Mouse (Mus musculus): Measurements from ENCODE around the gene Kcnh7. TPM values are rescaled to one million over a fixed set of nuclear protein-coding genes. Genes with fewer than 3 reads are reported as not detected.
"Not testable (repeated sequence)": the region's sequence is repeated elsewhere in the genome, so short reads cannot be mapped to it uniquely, and the experiment has no call there.

The Kcnh7 gene
- polyA plus RNA-seq, 1 experiment = not detected

GRCm38 (mm10) chr2:62727732-62728131, 456.4 kb downstream of the Kcnh7 start:
- Histone ChIP-seq H3K27ac (ENCODE audit: control insufficient read depth, insufficient read depth, low read depth, low read length, poor library complexity) (no peak overlapping the region), H3K4me3 (replicated peaks; ENCODE audit: control insufficient read depth, low read depth, low read length) (no peak overlapping the region), H3K4me1 (ENCODE audit: control insufficient read depth, insufficient read depth, low read length) (no peaks in the 10 kb centered on the region)
- WGBS = 78% methylated on average over 2 of the region's 2 CpGs
- no peak for TF ChIP-seq CTCF (IDR thresholded peaks at IDR 0.05; ENCODE audit: control insufficient read depth, insufficient read depth, low read length)
- no peak for TF ChIP-seq POLR2A (IDR thresholded peaks at IDR 0.05; ENCODE audit: borderline replicate concordance, control insufficient read depth, low read depth, low read length)

DNA sequence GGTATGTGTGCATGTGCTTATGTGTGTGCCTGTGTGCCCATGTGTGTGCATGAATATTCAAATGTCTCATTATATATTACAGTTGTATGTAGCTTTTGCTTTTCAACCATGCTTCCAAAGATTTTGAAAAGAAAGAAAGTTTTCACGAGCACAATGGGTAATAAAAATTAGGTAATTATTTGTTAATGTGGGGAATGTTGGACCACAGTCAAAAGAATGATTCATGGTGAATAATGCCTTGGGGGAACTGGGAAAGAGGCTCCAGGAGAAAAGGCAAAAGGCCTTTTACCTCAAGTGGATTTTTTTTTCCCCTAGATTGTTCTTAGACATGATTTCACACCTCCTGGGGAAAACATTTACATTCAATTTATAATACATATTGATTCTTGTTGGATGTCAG, 458.1 kb downstream of the Kcnh7 start:
- TF ChIP-seq POLR2A (IDR thresholded peaks at IDR 0.05; ENCODE audit: borderline replicate concordance, control insufficient read depth, low read depth, low read length) = no peak
- TF ChIP-seq CTCF (IDR thresholded peaks at IDR 0.05; ENCODE audit: control insufficient read depth, insufficient read depth, low read length) = no peak
- no peak overlapping the region for H3K27ac ChIP-seq (ENCODE audit: control insufficient read depth, insufficient read depth, low read depth, low read length, poor library complexity)
- 64% methylated on average over 1 of the region's 1 CpGs for WGBS
- no peak overlapping the region for H3K4me3 ChIP-seq (replicated peaks; ENCODE audit: control insufficient read depth, low read depth, low read length)
- no peaks in the 10 kb centered on the region for H3K4me1 ChIP-seq (ENCODE audit: control insufficient read depth, insufficient read depth, low read length)

DNA sequence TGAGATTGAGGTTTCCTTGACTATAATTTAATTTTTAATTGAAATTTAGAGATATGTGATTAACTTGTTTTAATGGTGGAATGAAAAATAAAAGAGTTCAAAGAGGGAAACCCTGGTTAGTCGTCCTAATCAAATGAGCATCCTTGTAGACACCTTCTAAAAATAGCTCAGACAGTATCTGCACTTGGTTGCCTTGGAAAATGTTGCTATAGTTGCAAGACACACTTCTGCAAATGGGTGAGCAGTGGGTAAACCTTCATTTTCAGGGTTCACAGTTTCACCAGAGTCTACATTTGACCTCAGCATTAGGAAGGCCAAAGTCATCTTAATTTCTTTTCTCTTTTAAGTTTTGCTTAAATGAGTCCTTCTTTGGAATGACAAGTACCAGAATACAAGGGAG, 465.7 kb downstream of the Kcnh7 start:
- peaks cover 2% of the 10 kb centered on the region; the same call in 1 of the 2 replicates for H3K4me1 ChIP-seq (ENCODE audit: control insufficient read depth, insufficient read depth, low read length)
- TF ChIP-seq CTCF (IDR thresholded peaks at IDR 0.05; ENCODE audit: control insufficient read depth, insufficient read depth, low read length) (no peak), POLR2A (IDR thresholded peaks at IDR 0.05; ENCODE audit: borderline replicate concordance, control insufficient read depth, low read depth, low read length) (no peak)
- WGBS = 16% methylated on average over 1 of the region's 1 CpGs
- no peak overlapping the region for H3K27ac ChIP-seq (ENCODE audit: control insufficient read depth, insufficient read depth, low read depth, low read length, poor library complexity)
- no peak overlapping the region for H3K4me3 ChIP-seq (replicated peaks; ENCODE audit: control insufficient read depth, low read depth, low read length)

- Histone ChIP-seq H3K27ac (ENCODE audit: control insufficient read depth, insufficient read depth, low read depth, low read length, poor library complexity) (no peak overlapping the region), H3K4me1 (ENCODE audit: control insufficient read depth, insufficient read depth, low read length) (peaks cover 2% of the 10 kb centered on the region; the same call in 1 of the 2 replicates), H3K4me3 (replicated peaks; ENCODE audit: control insufficient read depth, low read depth, low read length) (no peak overlapping the region)
- TF ChIP-seq CTCF (IDR thresholded peaks at IDR 0.05; ENCODE audit: control insufficient read depth, insufficient read depth, low read length) (no peak), POLR2A (IDR thresholded peaks at IDR 0.05; ENCODE audit: borderline replicate concordance, control insufficient read depth, low read depth, low read length) (no peak)
- 55% methylated on average over 6 of the region's 6 CpGs for WGBS
Observed at GRCm38 (mm10) chr2:62717270-62717669, 466.8 kb downstream of the Kcnh7 start.

DNA sequence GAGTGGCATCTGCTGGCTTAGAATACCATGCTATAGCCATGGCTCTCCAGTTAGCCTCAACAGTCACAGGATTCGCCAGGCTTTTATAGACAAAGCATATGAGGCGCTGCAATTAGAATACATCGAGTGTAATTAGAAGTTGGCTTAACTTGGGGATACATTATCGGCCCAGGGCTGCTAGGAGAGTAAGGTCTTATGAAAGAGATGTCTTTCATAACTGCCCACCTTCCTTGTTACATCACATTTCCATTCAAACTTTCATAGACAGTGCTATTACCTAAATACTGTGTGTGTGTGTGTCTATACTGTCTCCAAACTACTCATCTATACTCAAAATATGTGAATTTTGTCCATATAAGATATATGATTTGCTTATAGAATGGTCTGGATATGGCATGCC, 468.8 kb downstream of the Kcnh7 start:
- Histone ChIP-seq H3K4me1 (ENCODE audit: control insufficient read depth, insufficient read depth, low read length) (peaks cover 2% of the 10 kb centered on the region; the same call in 1 of the 2 replicates), H3K4me3 (replicated peaks; ENCODE audit: control insufficient read depth, low read depth, low read length) (no peak overlapping the region), H3K27ac (ENCODE audit: control insufficient read depth, insufficient read depth, low read depth, low read length, poor library complexity) (no peak overlapping the region)
- TF ChIP-seq POLR2A (IDR thresholded peaks at IDR 0.05; ENCODE audit: borderline replicate concordance, control insufficient read depth, low read depth, low read length) = no peak
- TF ChIP-seq CTCF (IDR thresholded peaks at IDR 0.05; ENCODE audit: control insufficient read depth, insufficient read depth, low read length) = no peak
- 56% methylated on average over 4 of the region's 4 CpGs for WGBS

DNA sequence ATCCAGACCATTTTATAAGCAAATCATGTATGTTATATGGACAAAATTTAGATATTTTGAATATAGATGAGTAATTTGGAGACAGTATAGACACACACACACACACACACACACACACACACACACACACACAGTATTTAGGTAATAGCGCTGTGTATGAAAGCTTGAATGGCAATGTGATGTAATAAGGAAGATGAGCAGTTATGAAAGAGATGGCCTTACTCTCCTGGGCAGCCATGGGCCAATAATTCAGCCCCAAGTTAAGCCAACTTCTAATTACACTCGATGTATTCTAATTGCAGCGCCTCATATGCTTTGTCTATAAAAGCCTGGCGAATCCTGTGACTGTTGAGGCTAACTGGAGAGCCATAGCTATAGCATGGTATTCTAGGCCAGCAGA, 469.7 kb downstream of the Kcnh7 start:
- WGBS = 57% methylated on average over 4 of the region's 4 CpGs
- not testable (repeated sequence) for H3K4me1 ChIP-seq (ENCODE audit: control insufficient read depth, insufficient read depth, low read length); H3K4me3 ChIP-seq (replicated peaks; ENCODE audit: control insufficient read depth, low read depth, low read length); H3K27ac ChIP-seq (ENCODE audit: control insufficient read depth, insufficient read depth, low read depth, low read length, poor library complexity)

GRCm38 (mm10) chr2:62709633-62710032, 474.5 kb downstream of the Kcnh7 start:
- 66% methylated on average over 1 of the region's 1 CpGs for WGBS
- Histone ChIP-seq H3K4me1 (ENCODE audit: control insufficient read depth, insufficient read depth, low read length) (peaks cover 2% of the 10 kb centered on the region; the same call in 1 of the 2 replicates), H3K4me3 (replicated peaks; ENCODE audit: control insufficient read depth, low read depth, low read length) (no peak overlapping the region), H3K27ac (ENCODE audit: control insufficient read depth, insufficient read depth, low read depth, low read length, poor library complexity) (no peak overlapping the region)
- TF ChIP-seq POLR2A (IDR thresholded peaks at IDR 0.05; ENCODE audit: borderline replicate concordance, control insufficient read depth, low read depth, low read length) (no peak), CTCF (IDR thresholded peaks at IDR 0.05; ENCODE audit: control insufficient read depth, insufficient read depth, low read length) (no peak)

- H3K4me3 ChIP-seq (replicated peaks; ENCODE audit: control insufficient read depth, low read depth, low read length) = no peak overlapping the region
- TF ChIP-seq CTCF (IDR thresholded peaks at IDR 0.05; ENCODE audit: control insufficient read depth, insufficient read depth, low read length) (no peak), POLR2A (IDR thresholded peaks at IDR 0.05; ENCODE audit: borderline replicate concordance, control insufficient read depth, low read depth, low read length) (no peak)
- 34% methylated on average over 3 of the region's 3 CpGs for WGBS
- no peaks in the 10 kb centered on the region; the same call in 1 of the 2 replicates for H3K4me1 ChIP-seq (ENCODE audit: control insufficient read depth, insufficient read depth, low read length)
- no peak overlapping the region for H3K27ac ChIP-seq (ENCODE audit: control insufficient read depth, insufficient read depth, low read depth, low read length, poor library complexity)
Observed at GRCm38 (mm10) chr2:62706313-62706712, 477.8 kb downstream of the Kcnh7 start.

DNA sequence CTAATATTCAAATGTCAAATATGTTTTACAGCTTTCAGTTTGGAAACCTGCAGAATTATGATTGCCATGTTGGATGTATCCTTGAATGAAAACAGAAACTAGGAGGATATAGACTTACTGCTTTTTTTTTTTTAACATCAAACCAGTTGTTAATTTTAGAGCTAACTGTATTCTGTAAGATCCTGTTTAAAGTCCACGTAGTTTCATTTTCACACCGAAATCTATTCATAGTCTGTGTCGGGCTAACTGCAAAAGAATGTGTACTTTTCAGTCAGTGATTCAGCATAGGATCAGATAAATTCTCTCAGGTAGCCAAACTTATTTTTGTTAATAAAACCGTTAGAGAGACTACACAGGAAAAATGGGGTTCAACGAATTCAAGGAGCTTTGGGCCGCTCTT, 498.2 kb downstream of the Kcnh7 start:
- Histone ChIP-seq H3K4me3 (replicated peaks; ENCODE audit: control insufficient read depth, low read depth, low read length) (no peak overlapping the region), H3K4me1 (ENCODE audit: control insufficient read depth, insufficient read depth, low read length) (peaks cover 1% of the 10 kb centered on the region; the same call in 1 of the 2 replicates), H3K27ac (ENCODE audit: control insufficient read depth, insufficient read depth, low read depth, low read length, poor library complexity) (no peak overlapping the region)
- 23% methylated on average over 6 of the region's 6 CpGs for WGBS
- TF ChIP-seq CTCF (IDR thresholded peaks at IDR 0.05; ENCODE audit: control insufficient read depth, insufficient read depth, low read length) (no peak), POLR2A (IDR thresholded peaks at IDR 0.05; ENCODE audit: borderline replicate concordance, control insufficient read depth, low read depth, low read length) (no peak)

Measured in bone marrow, adult 2 months (tissue).